Mouse (Mus musculus) lung, adult 2 months (tissue): ENCODE results near the gene Tlx2.

Experiments
- CTCF ChIP-seq: fragments of 200-500 bp; IDR thresholded peaks from 2 replicates; pipeline ENCODE4 v1.5.1; 2011; ENCODE audit warnings: mild to moderate bottlenecking, low read length, control low read depth; ENCODE audit not compliant: insufficient read depth
- POLR2A ChIP-seq: fragments of 200-500 bp; IDR thresholded peaks from 2 replicates; pipeline ENCODE4 v1.6.1; 2011; ENCODE audit warnings: low read depth, mild to moderate bottlenecking, control low read depth, low read length, borderline replicate concordance; ENCODE audit errors: extremely low read depth

- TF ChIP-seq POLR2A: no peak
- no peak for TF ChIP-seq CTCF
Measured at GRCm38 (mm10) chr6:83024421-83024820, 45.7 kb downstream of the Tlx2 start.
